Mouse (Mus musculus): ENCODE measurements around the gene Tmem38a.

Tmem38a gene

DNA sequence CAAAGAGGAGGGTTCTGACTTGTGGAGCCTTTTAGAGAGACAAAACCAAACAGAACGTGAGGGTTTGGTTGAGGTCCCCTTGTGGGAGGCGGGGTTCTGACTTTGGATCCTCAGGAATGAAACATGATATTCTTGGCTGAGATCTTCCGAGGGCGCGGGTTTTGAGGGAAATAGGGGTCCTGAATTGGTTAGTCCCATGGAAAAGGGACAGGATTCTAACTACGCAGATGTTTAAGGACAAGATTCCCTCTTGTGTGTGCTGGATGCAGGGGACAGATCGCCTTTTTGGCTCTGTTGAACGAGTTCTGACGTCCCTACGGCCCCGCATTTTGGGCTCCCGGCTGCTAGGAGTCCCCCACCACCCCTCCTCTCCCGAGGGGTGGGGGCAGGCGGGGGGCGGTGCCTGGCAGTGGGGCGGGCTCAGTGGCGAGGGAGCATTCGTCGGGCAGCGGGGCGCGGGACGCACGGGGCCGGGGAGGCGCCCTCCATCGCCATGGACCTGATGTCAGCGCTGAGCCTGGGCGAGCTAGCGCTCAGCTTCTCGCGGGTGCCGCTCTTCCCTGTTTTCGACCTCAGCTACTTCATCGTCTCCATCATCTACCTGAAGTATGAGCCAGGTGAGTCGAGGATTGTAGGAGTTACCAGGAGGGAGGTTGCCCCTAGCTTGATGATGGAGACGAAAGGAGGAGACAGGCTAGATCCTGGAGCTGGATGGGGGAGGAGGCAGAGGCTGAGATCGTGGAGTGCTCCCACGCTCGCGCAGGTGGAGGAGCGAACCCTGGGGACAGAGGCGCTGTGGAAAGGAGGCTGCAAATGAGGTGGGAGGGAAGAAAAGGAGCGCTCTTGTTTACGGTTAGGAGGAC lies at the start of gene Tmem38a:
Gene Tmem38a, plus strand, starts transcription at position 445 of the 863 bp plus-strand sequence.
- DNase-seq (ENCODE audit: low read depth, low spot score) = peak; percentile 87

DNA sequence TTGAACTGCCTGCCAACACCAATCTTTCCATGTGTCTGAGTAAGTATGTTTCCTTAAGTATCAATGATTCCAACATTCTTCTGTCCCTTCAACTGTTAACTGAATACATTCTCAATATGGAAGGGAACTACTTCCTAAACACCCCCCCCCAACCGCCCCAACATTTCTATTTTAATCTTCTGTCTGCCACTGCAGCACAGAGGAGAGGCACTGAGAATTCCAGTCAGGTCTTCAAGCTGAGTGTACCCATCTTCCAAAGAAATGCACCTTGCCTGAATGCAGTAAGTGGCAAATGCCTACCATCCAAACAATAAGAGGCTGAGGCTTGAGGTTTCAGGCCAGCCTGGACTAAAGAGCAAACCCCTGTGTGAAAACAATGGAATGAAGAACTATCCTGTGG lies 39.8 kb upstream of the Tmem38a start:
- DNase-seq (ENCODE audit: low read depth, low spot score) = no peak

DNA sequence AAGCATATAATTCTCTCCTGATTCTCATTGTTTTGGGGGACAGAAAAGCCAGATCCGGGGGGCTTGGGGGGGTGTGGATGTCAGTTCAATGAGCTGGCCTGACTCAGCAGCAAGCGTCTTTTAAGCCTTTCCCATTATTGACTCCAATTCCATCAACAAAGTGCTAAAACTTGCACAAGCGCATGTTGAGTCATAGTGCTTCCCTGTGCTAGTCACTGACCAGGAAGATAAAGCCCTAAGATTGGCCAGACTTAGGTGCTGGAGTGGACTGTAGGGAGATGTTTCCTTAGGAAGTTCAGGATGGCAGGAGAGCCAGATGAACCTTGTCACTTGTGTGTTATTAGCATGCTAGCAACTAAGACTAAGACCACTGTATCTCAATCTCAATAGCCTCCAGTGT lies 37.0 kb upstream of the Tmem38a start:
- DNase-seq (ENCODE audit: low read depth, low spot score) = no peak

DNA sequence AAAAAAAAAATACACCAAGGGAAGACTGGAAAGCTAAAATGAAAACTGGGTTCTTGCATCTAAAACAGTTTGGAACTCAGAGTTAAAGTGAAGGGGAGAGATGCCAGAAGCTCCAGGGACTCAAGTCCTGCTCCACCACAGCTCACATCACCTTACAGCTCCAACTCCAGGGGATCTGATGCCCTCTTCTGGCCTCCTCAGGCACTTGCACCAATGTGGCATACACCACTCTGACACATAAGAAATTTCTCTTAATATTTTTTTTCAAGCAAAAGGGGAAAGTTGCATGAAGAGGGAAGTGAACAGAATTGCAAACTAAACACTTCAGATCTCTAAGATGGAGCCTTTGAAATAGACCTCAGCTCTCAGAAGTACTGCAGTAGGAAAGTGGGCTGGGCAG lies 32.6 kb upstream of the Tmem38a start:
- DNase-seq (ENCODE audit: low read depth, low spot score) = no peak

DNA sequence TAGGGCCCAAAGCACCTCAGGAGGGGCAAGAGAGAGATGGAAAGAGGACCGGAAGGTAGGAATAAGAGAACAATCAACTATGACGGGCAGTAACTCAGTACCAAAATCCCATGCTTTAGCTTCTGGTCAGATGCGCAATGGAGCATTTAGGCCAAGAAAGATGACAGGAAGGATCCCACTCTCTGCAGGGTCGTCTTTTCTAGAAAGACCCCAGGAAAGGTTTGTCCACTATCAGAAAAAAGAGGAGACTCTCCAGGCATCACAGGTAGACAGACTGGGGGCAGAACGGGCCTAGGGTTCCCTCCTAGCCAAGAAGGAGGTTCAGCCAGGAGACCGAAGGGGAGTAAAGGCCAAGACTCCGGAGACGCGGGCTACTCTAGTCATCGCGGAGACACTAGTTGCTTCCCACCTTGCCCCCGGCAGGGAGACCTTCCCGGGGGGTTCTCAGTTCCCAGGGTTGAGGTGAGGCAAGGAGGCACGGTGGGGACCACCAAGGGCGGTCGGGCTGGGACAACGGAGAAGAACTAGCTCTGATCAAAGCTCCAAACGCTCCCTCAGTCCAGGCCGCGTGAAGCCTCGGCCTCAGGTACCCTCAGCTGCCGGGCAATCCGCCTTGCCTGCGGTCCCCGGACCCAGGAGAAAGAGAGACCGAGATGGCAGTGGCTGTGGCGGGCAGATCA lies 24.6 kb upstream of the Tmem38a start:
- no peak for DNase-seq (ENCODE audit: low read depth, low spot score)

DNA sequence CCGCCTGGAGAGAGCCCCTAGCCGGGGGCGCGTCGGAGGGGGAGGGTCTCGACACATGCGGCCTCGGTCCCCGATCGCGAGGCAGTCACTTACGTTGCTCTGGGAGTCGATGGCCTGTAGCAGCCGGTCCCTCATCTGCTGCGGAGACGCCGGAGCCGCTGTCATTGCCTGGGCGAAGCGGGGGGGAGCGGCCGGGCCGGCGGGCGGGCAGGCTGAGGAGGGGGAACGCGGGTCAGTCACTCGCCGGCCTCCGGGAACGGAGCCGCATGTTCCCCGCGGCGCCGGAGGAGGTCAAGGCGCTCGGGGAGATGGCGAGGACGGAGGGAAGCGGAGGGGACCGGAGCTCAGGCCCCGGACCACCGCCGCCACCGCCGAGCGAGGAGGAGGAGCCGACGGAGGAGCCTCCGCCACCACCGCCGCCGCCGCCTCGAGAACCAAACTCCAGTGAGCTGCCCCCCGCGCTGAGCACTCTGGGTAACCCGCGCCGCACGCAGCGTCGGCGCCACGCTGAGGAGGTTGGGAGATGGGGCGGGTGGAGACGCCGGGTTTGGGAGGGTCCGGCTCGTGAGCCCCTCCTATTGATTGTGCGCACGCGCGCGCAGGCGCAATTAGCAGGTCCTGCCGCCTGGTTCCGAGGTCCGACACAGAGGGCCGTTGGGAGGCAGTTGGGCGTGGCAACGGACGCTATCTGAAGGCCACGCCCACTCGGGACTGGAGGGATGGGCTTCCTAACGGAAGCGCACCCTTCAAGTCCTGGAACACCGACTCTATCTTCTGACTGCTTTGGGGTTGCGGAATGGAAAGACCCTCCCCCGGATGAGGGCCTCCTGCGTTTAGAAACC lies 23.8 kb upstream of the Tmem38a start, which contains the start of gene Med26:
Gene Med26, minus strand, starts transcription at position 469 of the 842 bp plus-strand sequence.
- DNase-seq (ENCODE audit: low read depth, low spot score) = peak; percentile 100

DNA sequence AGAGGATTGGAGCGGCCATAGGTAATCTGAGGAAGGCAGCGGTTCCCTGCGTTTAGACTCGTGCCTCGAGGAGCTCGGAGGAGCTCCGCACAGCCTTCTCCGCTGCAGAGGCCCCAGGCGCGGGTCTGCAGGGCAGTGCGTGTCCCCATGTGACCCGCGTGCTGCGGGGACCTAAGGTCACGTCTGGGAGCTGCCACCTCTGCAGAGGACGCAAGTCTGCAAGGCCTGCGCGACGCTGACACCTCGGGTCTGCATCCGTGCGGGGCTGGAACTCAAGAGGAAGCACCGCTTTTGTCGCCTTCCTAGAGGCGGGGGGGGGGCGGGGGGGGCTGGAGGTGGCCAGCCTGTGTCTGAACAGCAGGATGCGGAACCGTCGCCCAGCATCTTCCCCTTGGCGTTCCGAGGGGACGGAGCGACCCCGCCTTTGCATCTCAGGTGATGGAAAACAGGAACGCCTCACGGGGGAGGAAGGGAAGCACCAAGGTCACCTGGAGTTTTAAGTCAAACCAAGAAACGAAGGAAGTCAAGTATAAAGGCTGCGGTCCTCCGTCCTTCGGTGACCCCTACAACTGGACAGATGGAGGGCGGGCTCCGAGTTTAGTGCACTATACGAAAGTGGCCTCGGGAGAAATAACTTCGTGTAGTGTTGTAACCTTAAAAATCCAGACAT lies 23.1 kb upstream of the Tmem38a start:
- no peak for DNase-seq (ENCODE audit: low read depth, low spot score)

DNA sequence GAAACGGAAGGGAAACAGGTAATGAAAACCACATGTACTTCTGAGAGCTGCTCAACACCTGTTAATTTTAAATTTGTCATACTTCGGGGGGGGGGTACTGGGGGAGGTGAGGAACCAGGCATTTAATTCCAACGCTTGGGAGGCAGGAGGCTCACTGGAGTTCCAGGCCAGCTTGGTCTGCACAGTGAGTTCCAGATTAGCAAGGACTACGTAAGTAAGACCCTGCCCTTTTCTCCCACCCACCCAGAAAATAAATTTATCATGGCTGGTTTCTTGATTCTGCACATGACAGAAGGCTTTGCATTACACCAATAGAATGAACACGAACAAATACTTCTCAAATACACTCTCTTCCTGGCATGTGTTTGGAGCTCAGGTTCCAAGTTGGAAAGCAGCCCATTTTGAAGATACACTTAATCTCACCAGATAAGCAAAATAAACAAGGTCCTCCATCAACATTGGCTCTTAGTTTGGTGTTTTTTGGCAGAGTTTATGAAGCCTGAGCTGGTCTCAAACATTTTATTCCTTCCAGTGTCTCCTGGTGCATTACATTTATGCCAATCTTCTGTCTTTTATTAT lies 22.5 kb upstream of the Tmem38a start:
- no peak for DNase-seq (ENCODE audit: low read depth, low spot score)

DNA sequence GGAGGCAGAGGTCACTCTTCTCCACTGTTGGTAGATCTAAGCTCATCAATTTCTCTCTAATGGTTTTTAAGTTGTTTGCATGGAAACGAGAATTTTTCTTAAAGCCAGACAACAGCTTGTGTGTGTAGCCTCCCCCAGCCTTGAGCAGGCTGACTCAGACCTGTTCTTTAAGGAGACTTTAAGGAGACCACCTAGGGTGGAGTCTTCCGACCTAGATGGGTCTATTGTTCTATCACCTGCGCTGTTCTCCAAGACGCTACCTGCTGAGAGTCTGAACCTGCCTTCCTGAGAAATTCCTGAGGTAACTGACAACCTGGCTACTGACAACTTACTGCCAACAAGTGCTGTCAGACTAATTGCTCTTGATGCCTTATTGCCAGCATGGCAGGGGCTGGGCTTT lies 16.1 kb upstream of the Tmem38a start:
- DNase-seq (ENCODE audit: low read depth, low spot score) = no peak

DNA sequence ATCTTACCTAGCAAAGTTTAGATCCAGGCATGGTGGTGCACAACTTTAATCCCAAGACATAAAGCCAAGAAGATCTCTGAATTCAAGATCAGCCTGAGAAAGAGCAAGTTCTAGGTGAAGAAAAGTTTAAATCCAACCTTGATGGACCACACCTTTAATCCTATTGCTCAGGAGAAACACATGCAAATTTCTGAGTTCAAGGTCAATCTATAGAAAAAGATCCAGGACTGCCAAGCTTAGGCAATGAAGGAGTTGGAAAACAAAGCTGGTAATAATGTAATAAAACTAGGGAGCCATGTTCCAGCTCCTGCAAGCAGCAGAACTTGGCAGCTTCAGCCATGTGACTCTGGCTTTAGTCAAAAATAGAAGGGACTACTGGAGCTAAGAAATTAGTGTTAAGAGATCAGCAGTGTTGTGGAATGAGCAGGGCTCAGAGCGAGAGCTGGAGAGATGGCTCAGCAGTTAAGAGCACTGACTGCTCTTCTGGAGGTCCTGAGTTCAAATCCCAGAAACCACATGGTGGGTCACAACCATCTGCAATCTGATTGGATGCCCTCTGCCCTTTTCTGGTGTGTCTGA lies 10.7 kb upstream of the Tmem38a start:
- no peak for DNase-seq (ENCODE audit: low read depth, low spot score)

DNA sequence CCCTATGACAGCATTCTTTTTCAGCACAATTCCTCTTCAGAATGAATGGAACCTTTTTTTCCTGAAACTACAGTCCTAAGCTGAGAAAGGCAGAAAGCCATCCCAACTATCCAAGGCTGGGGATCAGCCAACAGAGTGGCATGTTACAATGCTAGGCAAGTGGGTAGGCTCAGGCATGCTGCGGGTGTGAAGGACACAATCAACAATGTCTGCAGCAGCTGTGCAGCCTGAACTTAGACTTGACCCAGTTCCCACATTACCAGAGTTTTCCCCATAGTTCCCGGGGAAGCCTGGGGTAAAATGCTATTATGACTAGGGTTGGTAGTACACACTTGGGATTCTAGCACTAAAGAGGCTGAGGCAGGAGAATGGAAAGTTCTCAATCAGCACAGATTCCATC lies 5.9 kb upstream of the Tmem38a start:
- no peak for DNase-seq (ENCODE audit: low read depth, low spot score)

DNA sequence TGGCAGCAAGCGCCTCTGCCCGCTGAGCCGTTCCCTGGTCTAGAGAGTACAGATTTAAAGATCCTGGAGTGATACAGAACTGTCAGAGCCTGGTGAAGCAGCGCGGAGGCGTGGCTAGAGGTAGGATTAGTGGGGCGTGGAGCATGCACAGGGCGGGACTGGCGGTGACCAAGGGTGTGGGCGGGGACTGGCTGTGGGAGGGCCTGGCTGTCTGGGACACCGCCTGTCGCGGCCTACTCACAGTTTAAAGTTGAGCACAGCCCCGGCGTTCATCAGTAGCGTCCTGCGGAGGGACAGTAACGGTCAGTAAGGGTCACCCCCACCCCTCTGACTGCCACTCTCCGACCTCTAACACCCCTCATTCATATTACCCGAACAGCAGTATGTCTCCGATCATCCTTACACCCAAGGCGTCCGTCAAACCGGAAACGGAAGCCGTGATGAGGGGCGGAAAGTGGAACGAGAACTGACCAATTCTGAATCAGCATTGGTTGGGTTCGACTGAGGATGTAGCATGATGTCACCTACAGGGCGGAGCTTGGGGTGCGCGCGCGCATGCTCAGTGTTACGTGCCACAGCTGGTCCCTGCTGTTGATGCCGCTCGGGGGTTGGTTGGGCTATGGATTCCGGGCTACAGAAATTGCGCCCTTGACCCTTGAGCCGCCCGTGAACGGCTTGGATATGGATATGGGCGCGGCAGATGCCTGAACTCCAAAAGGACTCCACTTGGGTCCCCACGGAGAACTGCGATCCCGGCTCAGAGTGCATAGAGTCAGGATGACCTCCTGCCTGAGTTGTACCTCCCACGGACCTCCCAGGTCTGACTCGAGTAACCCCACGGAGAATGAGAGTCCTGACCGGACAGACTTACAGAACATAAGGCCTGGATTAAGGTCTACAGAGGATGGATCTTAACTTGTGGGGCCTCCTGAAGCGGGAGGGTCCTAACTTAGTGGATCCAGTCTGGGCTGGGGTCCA lies 933 bp upstream of the Tmem38a start, which contains the start of gene Smim7:
Gene Smim7, minus strand, starts transcription at position 456 of the 978 bp plus-strand sequence.
- DNase-seq (ENCODE audit: low read depth, low spot score) = peak; percentile 98

DNA sequence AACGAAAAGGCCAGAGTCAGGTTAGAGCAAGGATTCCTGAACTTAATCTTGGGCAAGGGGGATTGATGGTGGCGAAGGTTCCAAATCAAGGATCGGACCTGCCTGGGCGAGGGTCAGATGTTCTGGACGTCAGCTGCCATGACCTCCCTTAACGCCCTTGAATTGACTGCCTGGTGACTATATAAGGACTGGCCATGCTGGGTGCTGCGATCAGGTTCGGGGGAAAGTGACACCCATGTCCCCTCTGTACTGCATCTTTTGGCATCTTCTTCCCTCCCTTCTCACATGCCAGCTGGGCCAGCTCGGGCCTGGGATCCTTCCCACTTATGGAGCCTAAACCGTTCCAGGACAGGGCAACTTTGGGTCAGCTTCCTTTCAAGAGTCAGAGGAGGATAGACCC lies 652 bp downstream of the Tmem38a start:
- peak; percentile 98 for DNase-seq (ENCODE audit: low read depth, low spot score)

DNA sequence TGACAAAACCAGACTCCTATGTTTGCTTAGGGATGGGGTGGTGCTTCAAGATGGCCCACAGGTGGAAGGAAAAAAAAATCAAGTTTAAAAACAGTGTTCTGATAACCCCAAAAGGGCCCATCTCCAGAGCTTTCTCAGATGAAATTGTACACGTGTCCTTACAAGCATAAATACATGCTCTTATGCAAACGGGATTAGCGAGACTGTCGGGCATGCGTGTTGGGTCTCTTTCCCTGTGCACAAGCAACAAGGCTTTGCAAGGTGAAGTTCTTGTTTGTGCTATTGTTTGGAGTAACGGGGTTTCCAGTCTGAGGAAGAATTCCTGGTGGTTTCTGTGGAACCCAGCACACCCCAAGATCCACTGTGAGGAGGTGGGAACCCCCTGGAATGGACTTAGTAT lies 1.6 kb downstream of the Tmem38a start:
- peak; percentile 91 for DNase-seq (ENCODE audit: low read depth, low spot score)

DNA sequence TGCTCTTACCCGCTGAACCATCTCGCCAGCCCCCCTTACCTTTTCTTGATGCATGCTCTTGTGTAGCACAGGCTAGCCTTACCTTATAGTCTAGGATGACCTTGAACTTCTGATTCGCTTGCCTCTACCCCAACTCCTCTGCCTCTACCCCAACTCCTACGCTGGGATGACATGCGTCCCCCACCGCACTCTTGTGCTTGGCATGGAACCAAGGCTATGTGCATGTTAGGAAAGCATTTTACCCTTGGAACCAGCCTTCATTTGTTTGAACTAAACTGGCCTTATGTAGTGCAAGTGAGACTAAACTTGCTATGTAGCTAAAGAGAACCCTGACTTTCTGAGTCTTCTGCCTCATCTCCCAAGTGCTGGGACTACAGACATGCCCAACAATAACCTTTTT lies 4.1 kb downstream of the Tmem38a start:
- DNase-seq (ENCODE audit: low read depth, low spot score) = no peak

DNA sequence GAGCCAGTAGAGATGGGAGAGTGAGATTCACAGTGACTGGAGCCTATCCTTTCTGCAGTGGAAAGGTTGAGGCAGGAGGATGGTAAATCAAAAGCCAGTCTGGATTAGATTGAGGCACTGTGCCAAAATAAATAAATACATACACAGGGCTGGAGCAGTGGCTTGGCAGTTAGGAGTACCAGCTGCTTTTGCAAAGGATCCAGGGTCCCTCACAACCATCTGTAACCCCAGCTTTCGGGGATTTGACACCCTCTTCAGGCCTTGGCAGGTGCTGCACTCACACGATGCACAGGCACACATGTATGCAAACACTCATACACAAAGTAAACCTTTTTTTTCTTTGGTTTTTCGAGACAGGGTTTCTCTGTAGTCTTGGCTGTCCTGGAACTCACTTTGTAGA lies 5.4 kb downstream of the Tmem38a start:
- no peak for DNase-seq (ENCODE audit: low read depth, low spot score)

DNA sequence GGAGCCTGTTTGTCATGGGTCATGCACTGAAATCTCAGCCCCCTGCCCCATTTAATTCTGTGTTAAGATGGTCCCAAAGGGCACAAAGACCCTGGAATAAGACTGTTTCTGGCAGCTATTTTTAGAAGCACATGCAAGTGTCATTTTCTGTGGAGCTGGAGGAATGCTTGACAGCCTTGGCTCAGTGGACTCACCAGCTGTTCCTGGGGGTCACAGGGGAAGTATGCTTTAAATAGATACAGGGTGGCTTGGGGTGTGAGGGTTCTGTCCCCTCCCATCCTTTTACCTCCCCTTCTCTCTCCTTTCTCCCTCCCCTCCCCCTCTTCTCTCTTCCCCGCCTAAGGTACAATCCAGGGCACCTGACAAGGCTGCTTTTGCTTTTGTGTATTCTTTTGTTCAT lies 6.1 kb downstream of the Tmem38a start:
- DNase-seq (ENCODE audit: low read depth, low spot score) = peak; percentile 86

DNA sequence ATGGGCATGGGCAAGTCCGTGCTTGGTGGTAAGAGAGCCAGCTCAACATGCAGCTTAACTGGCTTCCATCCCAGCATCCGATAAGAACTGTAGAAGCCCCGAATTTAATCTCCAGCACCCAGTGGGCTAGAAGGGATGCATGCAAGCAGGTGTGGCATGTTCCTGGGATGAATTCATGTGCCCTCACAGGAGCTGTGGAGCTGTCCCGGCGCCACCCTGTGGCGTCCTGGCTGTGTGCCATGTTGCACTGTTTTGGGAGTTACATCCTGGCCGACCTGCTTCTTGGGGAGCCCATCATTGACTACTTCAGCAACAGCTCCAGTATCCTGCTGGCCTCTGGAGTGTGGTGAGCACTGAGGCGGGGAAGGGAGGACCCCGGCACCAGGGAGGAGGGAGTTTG lies 7.5 kb downstream of the Tmem38a start:
- no peak for DNase-seq (ENCODE audit: low read depth, low spot score)

DNA sequence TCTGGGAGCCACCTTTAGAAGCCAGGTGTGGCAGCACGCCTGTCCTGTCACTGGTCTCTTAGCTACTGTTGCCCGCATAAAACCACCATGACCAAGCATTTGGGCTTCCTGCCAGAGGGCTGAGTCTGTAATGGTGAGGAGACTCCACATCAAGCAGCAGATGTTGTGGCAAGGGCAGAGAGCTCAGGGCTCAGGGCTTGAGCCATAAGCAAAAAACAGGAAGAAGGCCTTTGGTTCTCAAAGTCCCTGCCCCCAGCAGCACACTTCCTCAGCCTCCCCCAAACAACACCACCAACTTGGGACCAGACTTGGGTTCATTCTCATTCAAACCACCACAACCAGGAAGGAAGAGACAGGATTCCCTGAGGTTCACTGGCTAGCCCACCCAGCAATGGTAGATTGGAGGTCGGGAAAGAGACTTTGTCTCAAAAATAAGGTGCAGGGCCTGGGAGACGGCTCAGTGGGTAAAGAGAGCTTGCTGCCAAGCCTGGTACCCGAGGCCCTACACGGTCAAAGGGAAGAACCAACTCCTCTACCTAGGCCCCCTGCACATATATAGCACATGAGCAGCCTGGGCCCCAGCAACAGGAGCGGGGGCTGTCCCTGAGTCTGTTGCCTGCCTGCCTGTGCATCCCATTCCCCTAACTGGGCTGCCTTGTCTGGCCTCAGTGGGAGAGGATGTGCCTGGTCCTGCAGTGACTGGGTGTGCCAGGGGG lies 11.4 kb downstream of the Tmem38a start:
- peak; percentile 89 for DNase-seq (ENCODE audit: low read depth, low spot score)
